Mouse (Mus musculus) testis, adult 2 months (tissue): ENCODE data around the gene Pcbp1.

Experiments used
- CTCF ChIP-seq: fragments of 200-500 bp; IDR thresholded peaks from 2 replicates; pipeline ENCODE4 v1.5.1; 2012; ENCODE audit warnings: low read depth, mild to moderate bottlenecking, inconsistent platforms, low read length, moderate library complexity; ENCODE audit not compliant: control insufficient read depth, insufficient read depth, insufficient replicate concordance
- POLR2A ChIP-seq: fragments of 200-500 bp; IDR thresholded peaks from 2 replicates; pipeline ENCODE4 v1.6.1; 2012; ENCODE audit warnings: low read depth, mild to moderate bottlenecking, inconsistent platforms, low read length, moderate library complexity; ENCODE audit not compliant: control insufficient read depth

DNA sequence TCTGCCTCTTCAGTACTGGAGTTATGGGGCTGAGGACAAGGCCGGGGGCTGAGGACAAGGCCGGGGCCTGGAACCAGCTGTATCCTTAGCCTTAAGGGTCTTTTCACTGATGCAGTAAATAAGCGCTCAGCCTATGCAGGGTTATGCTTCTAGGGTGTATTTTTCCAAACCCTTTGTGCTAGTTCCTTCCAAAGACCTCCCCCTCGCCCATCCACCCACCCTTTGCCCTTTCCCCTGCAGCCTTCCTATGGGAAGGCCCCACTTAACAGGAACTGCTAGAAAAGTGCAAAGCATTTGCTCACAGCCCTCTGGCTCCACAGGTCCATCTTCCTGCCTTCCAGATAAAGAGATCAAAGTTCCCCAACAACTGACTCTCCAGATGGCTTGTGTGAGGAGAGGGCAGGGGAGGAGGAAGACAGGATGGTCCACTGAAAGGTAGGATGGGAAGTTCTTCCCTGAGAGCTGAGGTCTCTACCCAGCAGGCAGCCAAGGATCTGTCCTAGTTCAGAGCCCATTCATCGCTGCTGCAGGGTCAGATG is 26.5 kb downstream of the Pcbp1 start:
- TF ChIP-seq POLR2A (no peak), CTCF (no peak)
